Mouse (Mus musculus) heart, postnatal 14 days (tissue): Measurements from ENCODE around the gene Gga2. TPM values are rescaled to one million over a fixed set of nuclear protein-coding genes. Genes with fewer than 3 reads are reported as not detected.

ENCODE experiments used
- DNase-seq, 2 experiments: peaks; one replicate each; pipeline ENCODE4 v3.0.0; 2021 to 2022
- intact Hi-C: fragments of 180-260 bp; cut with DNase I; formaldehyde crosslinking; loops from one replicate; pipeline ENCODE4 v1.15.1; 2025
- long read RNA-seq, 2 experiments: library from polyadenylated mRNA; stranded (forward); transcript quantifications; one replicate each; pipeline ENCODE4 v2.0.0; 2021
- total RNA-seq, 2 experiments: library from RNA; stranded (reverse); gene quantifications; 2 replicates each; pipeline ENCODE4 v1.2.3; 2021

Gene Gga2
- total RNA-seq = 10 to 100 TPM; 28.7 to 29.6 TPM
- long read RNA-seq, experiment 1, full-length matches to known transcripts = 53 of 62 reads
- long read RNA-seq, experiment 1, partial matches to known transcripts = 7 of 62 reads
- long read RNA-seq, experiment 1, other reads (novel, unspliced or antisense) = 2 of 62 reads
- long read RNA-seq, experiment 2, full-length matches to known transcripts = 54 of 61 reads
- long read RNA-seq, experiment 2, partial matches to known transcripts = 2 of 61 reads
- long read RNA-seq, experiment 2, other reads (novel, unspliced or antisense) = 5 of 61 reads

GRCm38 (mm10) chr7:122020667-122021354 lies at the start of gene Gga2:
Gene Gga2, minus strand, starts transcription at chr7:122021222.
- intact Hi-C loops = no loop called here
- DNase-seq = peak; percentile 87 to 93

DNA sequence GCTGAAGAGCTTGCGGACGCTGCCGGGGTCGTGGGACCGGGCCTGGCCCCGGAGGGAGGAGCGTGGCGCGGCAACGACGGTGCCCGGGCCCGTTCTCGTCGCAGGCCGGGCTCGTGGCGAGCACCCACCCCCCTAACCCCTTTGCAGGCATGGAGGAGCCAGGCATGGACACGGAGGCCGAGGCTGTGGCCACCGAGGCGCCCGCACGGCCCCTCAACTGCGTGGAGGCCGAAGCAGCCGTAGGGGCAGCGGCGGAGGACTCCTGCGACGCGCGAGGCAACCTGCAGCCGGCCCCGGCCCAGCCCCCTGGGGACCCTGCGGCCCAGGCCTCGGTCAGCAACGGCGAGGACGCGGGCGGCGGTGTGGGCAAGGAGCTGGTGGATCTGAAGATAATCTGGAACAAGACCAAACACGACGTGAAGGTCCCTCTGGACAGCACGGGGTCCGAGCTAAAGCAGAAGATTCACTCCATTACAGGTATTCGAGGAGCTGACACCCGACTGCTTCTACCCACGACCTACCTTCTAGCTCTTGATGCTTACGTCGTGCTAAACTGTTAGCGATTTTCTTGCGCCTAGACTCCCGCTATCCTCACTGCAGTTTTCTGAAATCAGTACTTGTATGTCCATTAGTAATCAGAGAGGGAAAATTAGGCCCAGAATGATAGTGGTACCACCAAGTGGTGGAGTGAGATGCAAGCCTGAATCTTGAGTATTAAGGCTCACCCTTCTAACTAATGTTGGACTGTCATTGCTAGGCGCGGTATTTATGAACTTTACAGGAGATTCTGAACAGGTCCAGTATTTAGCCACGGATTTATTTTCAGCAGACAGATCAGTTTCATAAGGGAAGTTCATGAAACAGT lies 46.7 kb upstream of the Gga2 start:
- intact Hi-C loops = loop anchor here (5.0 kb wide), 1 partner anchor 35 kb away; no protein-coding TSS in a partner anchor
- DNase-seq = peak in 1 of 2 experiments; percentile 34

GRCm38 (mm10) chr7:122066945-122067516 lies 46.0 kb upstream of the Gga2 start, which contains the start of the genes Ubfd1 and Ears2:
Gene Ubfd1, plus strand, starts transcription at chr7:122067175.
Gene Ears2, minus strand, starts transcription at chr7:122067263.
- DNase-seq = peak; percentile 94 to 95
- intact Hi-C loops = loop anchor here (5.0 kb wide), 1 partner anchor 35 kb away; no protein-coding TSS in a partner anchor

- intact Hi-C loops = loop anchor here (5.0 kb wide), 1 partner anchor 34 kb away; no protein-coding TSS in a partner anchor
- no peak for DNase-seq
These were observed 45.3 kb upstream of the Gga2 start for GRCm38 (mm10) chr7:122066102-122066944.

- intact Hi-C loops = loop anchor here (5.0 kb wide), 1 partner anchor 33 kb away; no protein-coding TSS in a partner anchor
- no peak for DNase-seq
These were observed 44.6 kb upstream of the Gga2 start for GRCm38 (mm10) chr7:122065656-122066055.

GRCm38 (mm10) chr7:122056633-122057032 lies 35.6 kb upstream of the Gga2 start:
- intact Hi-C loops = no loop called here
- DNase-seq = no peak

DNA sequence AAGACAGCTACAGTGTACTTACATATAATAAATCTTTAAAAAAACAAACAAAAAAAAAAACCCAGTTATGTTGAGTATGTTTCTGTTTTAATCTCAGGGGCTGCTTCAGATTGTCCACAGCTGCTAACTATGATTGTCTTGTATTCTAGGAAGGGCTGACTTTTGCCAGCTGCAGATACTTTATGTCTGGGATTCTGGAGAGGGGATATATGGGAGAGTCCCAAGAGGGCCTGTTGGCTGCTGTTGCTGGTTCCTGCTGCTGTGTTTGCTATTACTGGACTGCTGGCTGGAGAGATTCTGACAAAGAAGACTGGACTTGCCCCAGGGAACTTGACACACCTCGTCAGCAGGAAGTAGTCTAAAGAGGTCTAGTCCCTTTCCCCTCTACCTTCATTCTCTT lies 29.8 kb upstream of the Gga2 start:
- intact Hi-C loops = no loop called here
- DNase-seq = peak; percentile 38 to 58

DNA sequence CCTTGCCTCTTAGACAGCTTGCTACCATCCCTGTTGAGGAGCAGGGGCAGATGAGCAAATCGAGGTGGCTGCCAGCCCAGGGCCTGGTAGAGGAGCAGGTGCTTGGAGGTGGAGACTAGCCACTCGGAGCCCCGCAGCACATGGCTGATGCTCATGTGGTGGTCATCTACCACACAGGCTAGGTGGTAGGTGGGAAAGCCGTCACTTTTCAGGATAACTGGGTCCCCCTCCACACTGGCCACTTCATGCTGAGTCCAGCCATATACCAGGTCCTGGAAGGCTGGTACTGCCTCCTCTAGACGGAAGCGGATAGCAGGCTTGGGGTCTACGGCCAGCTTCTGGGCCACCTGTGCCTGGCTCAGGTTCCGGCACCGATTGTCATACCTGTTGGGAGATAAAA lies 27.2 kb upstream of the Gga2 start:
- intact Hi-C loops = no loop called here

GRCm38 (mm10) chr7:122046813-122047212 lies 25.8 kb upstream of the Gga2 start:
- intact Hi-C loops = no loop called here
- DNase-seq = no peak

More for the DNA sequence above, 27.2 kb upstream of the Gga2 start:
- no peak for DNase-seq

DNA sequence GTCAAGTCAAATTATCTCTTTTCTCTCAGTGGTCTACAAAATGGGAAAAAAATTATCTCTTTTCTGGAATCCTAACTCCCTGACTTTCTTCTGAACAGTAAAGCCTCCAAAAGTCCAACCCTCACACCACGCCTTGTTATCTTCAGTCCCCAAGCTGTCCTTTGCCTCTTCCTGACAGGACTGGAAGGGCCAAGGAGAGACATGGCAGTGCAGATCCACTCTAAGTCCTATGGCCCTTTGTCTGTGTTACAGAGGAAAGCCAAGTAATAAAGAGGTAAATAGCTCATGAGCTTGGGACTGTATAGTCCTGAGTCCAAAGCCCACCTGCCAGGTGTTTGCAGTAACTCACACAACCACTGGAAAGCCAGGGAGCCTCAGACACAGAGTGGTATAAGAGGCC lies 24.7 kb upstream of the Gga2 start:
- no peak for DNase-seq
- intact Hi-C loops = no loop called here

GRCm38 (mm10) chr7:122045181-122045634 lies 24.2 kb upstream of the Gga2 start:
- intact Hi-C loops = no loop called here
- peak; percentile 54 to 76 for DNase-seq

DNA sequence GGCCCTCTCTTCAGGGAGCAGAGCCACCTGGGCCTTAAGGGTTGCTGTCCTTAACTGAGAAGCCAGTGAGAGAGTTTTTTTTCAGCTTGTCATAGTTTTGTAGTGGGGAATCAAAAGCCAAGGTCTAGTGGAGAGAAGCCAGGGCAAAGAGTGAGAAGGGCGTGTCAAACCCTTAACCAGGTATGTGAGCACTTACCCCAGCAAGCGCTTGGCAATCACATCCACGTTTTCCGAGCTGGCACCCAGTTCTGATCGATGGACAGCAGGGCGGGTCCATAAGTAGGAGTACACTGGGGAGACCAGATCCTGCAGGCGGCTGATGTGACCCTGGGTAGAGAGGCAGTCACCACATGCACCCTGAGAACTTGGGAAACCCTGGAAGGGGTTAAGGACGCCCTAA lies 23.1 kb upstream of the Gga2 start:
- intact Hi-C loops = no loop called here
- DNase-seq = no peak

- intact Hi-C loops = loop anchor here (5.0 kb wide), 3 partner anchors 33 to 163 kb away; partner anchors contain the start of genes Ears2 and Ubfd1
- peak; percentile 33 to 61 for DNase-seq
These were observed 13.3 kb upstream of the Gga2 start for GRCm38 (mm10) chr7:122034348-122034747.

- intact Hi-C loops = loop anchor here (5.0 kb wide), 3 partner anchors 34 to 164 kb away; partner anchors contain the start of genes Ears2 and Ubfd1
These were observed 12.3 kb upstream of the Gga2 start for GRCm38 (mm10) chr7:122033371-122033770.

DNA sequence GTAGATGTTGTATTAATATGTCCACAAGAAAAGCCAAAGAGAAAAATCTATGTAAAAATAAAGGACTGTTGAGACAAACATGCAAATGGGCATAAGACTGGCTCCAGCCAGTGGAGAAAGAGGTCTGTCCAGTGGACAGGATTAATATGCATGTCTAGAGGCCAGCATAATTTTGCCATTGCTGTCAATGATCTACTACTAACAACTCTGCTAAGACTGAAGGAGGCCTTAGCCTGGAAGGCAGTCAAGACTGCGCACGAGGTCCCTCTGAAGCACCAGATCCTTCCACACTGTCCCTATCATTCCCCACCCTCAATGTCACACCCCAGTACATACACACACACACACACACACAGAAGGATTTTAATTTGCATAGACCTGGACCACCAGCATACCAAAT lies 1.1 kb upstream of the Gga2 start:
- intact Hi-C loops = no loop called here
- no peak for DNase-seq

More at GRCm38 (mm10) chr7:122033371-122033770, 12.3 kb upstream of the Gga2 start:
- DNase-seq = no peak

DNA sequence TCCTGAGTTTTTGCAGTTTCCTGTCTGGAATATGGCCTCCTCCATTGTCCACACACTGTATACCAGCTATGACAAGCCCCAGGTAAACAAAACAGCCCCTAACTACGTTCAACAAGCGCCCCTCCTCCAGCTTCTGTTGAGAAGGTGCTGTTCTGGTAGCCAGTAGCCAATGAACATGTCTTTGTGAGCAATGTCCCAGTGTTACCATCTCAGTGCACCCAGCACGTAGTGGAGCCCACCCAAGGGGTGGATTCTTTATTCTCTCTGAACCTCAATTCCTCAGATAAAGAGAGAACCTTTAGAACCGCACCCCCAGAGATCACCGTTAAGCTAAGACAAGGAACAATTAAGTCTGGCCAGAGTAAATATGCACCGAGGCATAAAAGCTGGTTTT lies 752 bp downstream of the Gga2 start:
- intact Hi-C loops = no loop called here
- DNase-seq = no peak

DNA sequence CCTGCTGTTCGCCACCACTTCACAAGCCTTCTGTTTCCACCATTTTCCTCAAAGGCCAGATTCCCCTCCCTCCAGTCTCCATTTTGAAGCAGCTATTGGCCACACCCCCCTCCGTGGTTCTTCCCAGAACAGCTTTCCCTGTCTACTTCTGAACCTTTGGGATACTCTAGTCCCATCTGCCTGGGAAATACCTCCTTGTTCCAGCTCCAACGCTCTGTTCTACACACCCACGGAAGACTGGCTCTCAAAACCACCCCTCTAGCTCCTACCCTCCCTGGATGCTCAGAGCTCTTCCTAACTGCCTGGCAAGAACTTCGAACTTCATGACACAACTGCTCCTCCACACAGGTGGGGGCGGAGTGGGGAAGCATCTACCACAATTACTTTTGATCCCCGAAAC lies 2.0 kb downstream of the Gga2 start:
- no peak for DNase-seq
- intact Hi-C loops = no loop called here

GRCm38 (mm10) chr7:122018247-122018646 lies 2.8 kb downstream of the Gga2 start:
- intact Hi-C loops = no loop called here
- no peak for DNase-seq

DNA sequence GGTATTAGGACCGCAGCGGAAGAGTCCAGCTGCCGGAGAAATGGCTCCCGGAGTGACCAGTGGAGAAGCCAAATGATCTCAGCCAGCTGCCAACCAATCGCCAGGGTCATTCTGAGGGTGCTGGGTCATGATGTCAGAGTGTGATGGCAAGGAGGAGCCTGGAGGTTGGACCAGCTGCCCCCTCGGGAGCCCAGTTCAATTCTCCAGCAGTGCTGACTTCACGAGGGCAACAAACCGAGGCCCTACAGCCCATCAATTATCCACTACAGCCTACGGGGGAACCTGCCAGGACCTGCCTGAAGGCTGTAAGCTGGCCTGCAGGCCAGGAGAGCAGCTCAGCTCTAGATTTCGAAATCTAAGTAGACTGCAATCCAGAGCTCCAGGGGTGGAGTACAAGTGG lies 5.3 kb downstream of the Gga2 start:
- intact Hi-C loops = no loop called here
- peak; percentile 9 to 39 for DNase-seq
